ENCODE assay signal across 16 mouse cellular contexts in genomic region chr1:190264501-190264900, GRCm38 (mm10).
DNase-seq lines count a peak whose midpoint lies in the region; TF ChIP-seq lines count a peak whose summit lies in the region.
"Had no signal": no experiment of that assay in that cellular context is flagged by ENCODE, and none has a peak within 500 bp of the region (broad histone marks: within the 10 kb centered on the region; RNA-seq: fewer than 3 reads in every experiment).

No protein-coding gene starts in this region.

- no peak overlapping the region for H3K27ac ChIP-seq in heart, adult 2 months
- H3K27ac ChIP-seq: forebrain, embryonic 10.5 days; forebrain, embryonic 13.5 days; hindbrain, embryonic 12.5 days; intestine, embryonic 15.5 days had no signal

- H3K79me2 ChIP-seq in heart, adult 2 months (replicated peaks; ENCODE audit: control insufficient read depth, insufficient read depth, low read length) = no peaks in the 10 kb centered on the region

- TF ChIP-seq POLR2A in heart, adult 2 months (IDR thresholded peaks at IDR 0.05; ENCODE audit: insufficient read depth, low read depth, low read length) = no peak

- TF ChIP-seq EP300 in heart, adult 2 months (IDR thresholded peaks at IDR 0.05; ENCODE audit: insufficient read depth, low read depth, low read length) = no peak

- no peak overlapping the region for H3K4me3 ChIP-seq in heart, adult 2 months
- H3K4me3 ChIP-seq: forebrain, embryonic 10.5 days; forebrain, embryonic 13.5 days; hindbrain, embryonic 12.5 days; intestine, embryonic 15.5 days had no signal

- peak; percentile 25 to 81 for DNase-seq in adrenal gland, adult (ENCODE audit: inconsistent age in 2 of 2, low spot score in 1 of 2)
- no peak for DNase-seq in adrenal gland, postnatal 25 days
- peak; percentile 24 for DNase-seq in kidney, postnatal 10 days
- DNase-seq in kidney, adult 11 months = no peak
- peak; percentile 50 for DNase-seq in adrenal gland, adult 8-10 months
- peak; percentile 35 to 41 for DNase-seq in adrenal gland, postnatal 36 days
- DNase-seq in heart, adult 2 months = no peak
- DNase-seq: cerebellum, adult 11 months; cerebellum, adult 2 months; cerebellum, adult 9-11 months; cerebellum, postnatal 25 days; gastrocnemius, postnatal 36 days had no signal

- intact Hi-C loops in heart, adult 2 months (cut with DNase I) = no loop called here

- H3K9ac ChIP-seq in heart, adult 2 months (ENCODE audit: low read depth, low read length) = no peak overlapping the region
- H3K9ac ChIP-seq: forebrain, embryonic 13.5 days; hindbrain, embryonic 12.5 days; intestine, embryonic 15.5 days had no signal

- no peaks in the 10 kb centered on the region for H3K27me3 ChIP-seq in heart, adult 2 months (ENCODE audit: control insufficient read depth, insufficient read depth, low read length)
- H3K27me3 ChIP-seq: intestine, embryonic 15.5 days had no signal

- TF ChIP-seq CTCF in heart, adult 2 months (IDR thresholded peaks at IDR 0.05) = no peak

- no peaks in the 10 kb centered on the region for H3K4me1 ChIP-seq in heart, adult 2 months (ENCODE audit: control insufficient read depth, insufficient read depth, low read length)
- H3K4me1 ChIP-seq: forebrain, embryonic 13.5 days; intestine, embryonic 15.5 days had no signal

- H3K36me3 ChIP-seq in heart, adult 2 months (ENCODE audit: control insufficient read depth, insufficient read depth, low read length) = no peaks in the 10 kb centered on the region
- H3K36me3 ChIP-seq: forebrain, embryonic 10.5 days; hindbrain, embryonic 12.5 days; intestine, embryonic 15.5 days had no signal

- WGBS in heart, adult 2 months = 47% methylated on average over 8 of the region's 8 CpGs

Comparison
In these comparisons a context has a peak if more than half of its experiments do, and no peak if none do; other contexts are left out.
1. DNase-seq: peak in adrenal gland, adult (2 of 2), kidney, postnatal 10 days (single experiment), adrenal gland, adult 8-10 months (single experiment) and adrenal gland, postnatal 36 days (2 of 2); none in adrenal gland, postnatal 25 days (single experiment), kidney, adult 11 months (single experiment) and heart, adult 2 months (0 of 2).